Mouse (Mus musculus) neural tube, embryonic 11.5 days (tissue): Measurements from ENCODE around the gene Dph5. TPM values are rescaled to one million over a fixed set of nuclear protein-coding genes. Genes with fewer than 3 reads are reported as not detected.
"Not testable (repeated sequence)": the region's sequence is repeated elsewhere in the genome, so short reads cannot be mapped to it uniquely, and the experiment has no call there.

ENCODE experiments used
- ATAC-seq: fragments of 200-750 bp; cut with Nextera tagmentation; 2 replicates; pipeline ENCODE4 v1.8.0; 2017; ENCODE audit warnings: moderate number of reproducible peaks, mild to moderate bottlenecking, moderate TSS enrichment, moderate library complexity; ENCODE audit not compliant: insufficient read depth, low FRiP score, low TSS enrichment
- DNase-seq: peaks from one replicate; pipeline ENCODE4 v3.0.0-alpha.2; 2015; ENCODE audit warnings: low spot score
- H3K27ac ChIP-seq: fragments of 300-500 bp; sonication (generic); 2 replicates; pipeline ENCODE4 v1.5.1; 2014; ENCODE audit warnings: low read depth, mild to moderate bottlenecking, low read length
- H3K27me3 ChIP-seq: fragments of 300-500 bp; sonication (generic); 2 replicates; pipeline ENCODE4 v1.6.1; 2014; ENCODE audit warnings: mild to moderate bottlenecking, low read length, mixed read lengths; ENCODE audit not compliant: control insufficient read depth, insufficient read depth
- H3K36me3 ChIP-seq: fragments of 300-500 bp; sonication (generic); 2 replicates; pipeline ENCODE4 v1.6.1; 2014; ENCODE audit warnings: mild to moderate bottlenecking, low read length, moderate library complexity, mixed read lengths; ENCODE audit not compliant: control insufficient read depth, insufficient read depth
- H3K4me1 ChIP-seq: fragments of 300-500 bp; sonication (generic); 2 replicates; pipeline ENCODE4 v1.6.1; 2014; ENCODE audit warnings: low read length, mixed read lengths; ENCODE audit not compliant: control insufficient read depth, insufficient read depth
- H3K4me2 ChIP-seq: fragments of 300-500 bp; sonication (generic); 2 replicates; pipeline ENCODE4 v1.6.1; 2014; ENCODE audit warnings: low read depth, mild to moderate bottlenecking, moderate library complexity
- H3K4me3 ChIP-seq: fragments of 300-500 bp; sonication (generic); 2 replicates; pipeline ENCODE4 v1.5.1; 2014; ENCODE audit warnings: low read depth, low read length
- H3K9ac ChIP-seq: fragments of 300-500 bp; sonication (generic); 2 replicates; pipeline ENCODE4 v1.6.1; 2014; ENCODE audit warnings: mild to moderate bottlenecking, low read length
- H3K9me3 ChIP-seq: fragments of 300-500 bp; sonication (generic); 2 replicates; pipeline ENCODE4 v1.6.1; 2016; ENCODE audit warnings: low read length; ENCODE audit not compliant: control insufficient read depth
- WGBS: fragments of 180-500 bp; shearing (Covaris S2); extraction: QIAGEN DNeasy Blood & Tissue Kit; methylation state at CpG from one replicate; pipeline ENCODE4 v1.1.7; 2014; 5-methylcytosine and 5-hydroxymethylcytosine counted together
- polyA plus RNA-seq: library from polyadenylated mRNA; unstranded; fragments of >200 nt; fragmentation: Nextera tagmentation; extraction: Ambion mirVana; gene quantifications from 2 replicates; pipeline ENCODE4 v1.2.1, GENCODE M21; 2014

Gene Dph5
- polyA plus RNA-seq, 1 experiment from 2014 or later: 31.1 TPM

GRCm38 (mm10) chr3:115905067-115905466 is 17.4 kb downstream of the Dph5 start:
- peak; percentile 81 for ATAC-seq

DNA sequence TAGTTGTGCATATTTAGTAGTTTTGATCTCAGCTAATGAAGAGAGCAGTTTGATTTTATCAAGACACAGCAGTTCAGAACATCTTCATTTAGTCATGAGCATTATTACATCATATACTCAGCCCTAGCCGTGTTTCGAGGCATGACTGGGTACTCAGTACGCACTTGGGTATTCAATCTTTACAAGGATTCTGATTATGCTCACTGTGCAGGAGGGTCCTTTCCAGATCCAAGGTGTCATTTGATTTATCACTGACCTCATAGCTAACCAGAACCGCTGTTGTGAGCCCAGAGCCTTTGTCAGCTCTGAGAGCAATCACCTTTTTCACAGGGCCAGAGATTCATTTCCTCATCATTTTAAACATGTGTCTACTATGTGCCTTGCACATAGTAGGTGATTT is 17.9 kb downstream of the Dph5 start:
- no peak overlapping the region for H3K27ac ChIP-seq

More at GRCm38 (mm10) chr3:115905067-115905466, 17.4 kb downstream of the Dph5 start:
- Histone ChIP-seq H3K4me2 (no peak overlapping the region), H3K36me3 (no peaks in the 10 kb centered on the region), H3K4me1 (no peaks in the 10 kb centered on the region), H3K9me3 (no peaks in the 10 kb centered on the region), H3K27ac (no peak overlapping the region), H3K9ac (no peak overlapping the region), H3K27me3 (no peaks in the 10 kb centered on the region), H3K4me3 (no peak overlapping the region)
- DNase-seq: no peak
- WGBS: 85% methylated on average over 3 of the region's 3 CpGs

GRCm38 (mm10) chr3:115907406-115907805 is 19.8 kb downstream of the Dph5 start:
- H3K9me3 ChIP-seq, H3K27ac ChIP-seq, H3K27me3 ChIP-seq, H3K4me3 ChIP-seq, DNase-seq, ATAC-seq, H3K4me2 ChIP-seq, H3K36me3 ChIP-seq, H3K4me1 ChIP-seq, H3K9ac ChIP-seq: not testable (repeated sequence)
- WGBS: 98% methylated on average over 9 of the region's 11 CpGs

More for the DNA sequence above, 17.9 kb downstream of the Dph5 start:
- H3K4me3 ChIP-seq: no peak overlapping the region
- H3K36me3 ChIP-seq: no peaks in the 10 kb centered on the region
- DNase-seq: no peak
- H3K4me1 ChIP-seq: no peaks in the 10 kb centered on the region
- no peak overlapping the region for H3K4me2 ChIP-seq
- WGBS: 91% methylated on average over 4 of the region's 4 CpGs
- H3K9me3 ChIP-seq: no peaks in the 10 kb centered on the region
- no peaks in the 10 kb centered on the region for H3K27me3 ChIP-seq
- no peak for ATAC-seq
- no peak overlapping the region for H3K9ac ChIP-seq

GRCm38 (mm10) chr3:115924401-115925190 is 37.0 kb downstream of the Dph5 start:
- no peak overlapping the region for H3K4me3 ChIP-seq
- no peaks in the 10 kb centered on the region for H3K36me3 ChIP-seq
- no peak for ATAC-seq
- DNase-seq: no peak
- H3K9ac ChIP-seq: no peak overlapping the region
- 91% methylated on average over 4 of the region's 4 CpGs for WGBS
- H3K27me3 ChIP-seq: no peaks in the 10 kb centered on the region
- H3K4me2 ChIP-seq: no peak overlapping the region
- H3K9me3 ChIP-seq: no peaks in the 10 kb centered on the region
- H3K27ac ChIP-seq: no peak overlapping the region
- H3K4me1 ChIP-seq: no peaks in the 10 kb centered on the region

GRCm38 (mm10) chr3:115926531-115926930 is 38.9 kb downstream of the Dph5 start:
- Histone ChIP-seq H3K36me3 (no peaks in the 10 kb centered on the region), H3K4me3 (no peak overlapping the region), H3K4me1 (no peaks in the 10 kb centered on the region), H3K27me3 (no peaks in the 10 kb centered on the region), H3K9ac (no peak overlapping the region), H3K9me3 (no peaks in the 10 kb centered on the region), H3K4me2 (no peak overlapping the region), H3K27ac (no peak overlapping the region)
- ATAC-seq: no peak
- DNase-seq: no peak
- WGBS: 94% methylated on average over 8 of the region's 8 CpGs

DNA sequence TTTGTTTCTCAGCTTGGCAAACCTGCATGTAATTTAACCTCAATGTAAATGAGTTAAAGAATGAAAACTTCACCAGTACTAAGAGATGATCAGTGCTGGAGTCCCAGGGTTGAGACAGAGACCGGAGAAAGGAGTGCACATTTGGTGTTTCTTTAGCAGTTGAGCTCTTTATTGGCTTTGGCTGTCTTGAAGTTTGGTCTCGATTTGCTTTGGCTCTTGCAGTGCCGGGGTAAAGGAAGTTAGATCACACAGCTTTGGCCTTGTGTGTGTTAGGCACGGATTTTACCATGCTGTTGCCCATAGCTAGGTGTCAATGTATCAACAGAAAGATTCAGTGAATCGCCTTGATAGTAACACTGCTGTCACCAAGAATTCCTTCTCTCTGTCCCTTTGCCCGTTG is 44.1 kb downstream of the Dph5 start:
- Histone ChIP-seq H3K27me3 (no peaks in the 10 kb centered on the region), H3K9me3 (no peaks in the 10 kb centered on the region), H3K9ac (no peak overlapping the region), H3K36me3 (no peaks in the 10 kb centered on the region), H3K27ac (no peak overlapping the region), H3K4me2 (no peak overlapping the region), H3K4me3 (no peak overlapping the region), H3K4me1 (no peaks in the 10 kb centered on the region)
- DNase-seq: no peak
- no peak for ATAC-seq
- WGBS: 88% methylated on average over 6 of the region's 6 CpGs

DNA sequence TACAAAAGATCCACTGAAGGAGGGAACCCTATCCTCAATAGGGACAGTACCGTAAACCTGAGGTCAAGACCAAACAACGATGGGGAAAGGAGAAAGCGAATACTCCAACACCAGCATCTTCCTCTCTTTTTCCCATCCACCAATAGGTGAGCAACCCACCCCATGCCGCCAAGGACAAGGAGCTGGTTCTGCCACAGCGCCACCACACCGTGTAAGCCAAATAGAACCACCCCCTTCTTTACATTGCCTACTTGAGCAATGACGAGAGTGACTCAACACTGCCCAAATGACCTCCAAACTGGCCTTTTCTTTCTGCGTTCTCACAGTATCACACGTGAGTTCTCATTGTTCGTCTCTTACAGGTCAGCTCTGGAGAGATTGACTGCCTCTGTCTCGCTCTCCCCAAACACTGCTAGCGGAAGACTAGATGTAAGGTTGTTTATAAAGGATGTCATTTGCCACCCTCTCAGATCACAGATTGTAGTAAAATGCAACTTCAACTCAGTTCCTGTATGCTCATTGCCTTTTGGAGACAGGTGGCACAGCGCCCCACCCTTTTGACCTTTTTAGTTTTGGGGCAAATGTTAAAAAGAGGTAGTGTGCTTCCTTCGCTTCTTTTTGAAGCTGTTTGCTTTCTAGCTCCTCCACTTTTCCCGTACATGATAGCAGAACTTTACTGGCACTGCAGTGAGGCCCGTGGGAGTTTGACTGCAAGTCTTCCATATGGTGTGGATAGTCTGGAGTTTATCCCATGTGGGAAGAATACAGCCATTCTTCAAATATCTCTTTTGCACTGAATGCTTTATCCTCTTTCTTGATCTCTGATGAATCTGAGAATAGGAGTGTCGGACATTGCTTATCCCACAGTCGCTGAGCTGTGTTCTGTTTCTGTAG is 45.9 kb downstream of the Dph5 start:
- H3K9ac ChIP-seq: no peak overlapping the region
- ATAC-seq (no peak), DNase-seq (no peak)
- 91% methylated on average over 18 of the region's 18 CpGs for WGBS
- H3K27ac ChIP-seq: no peak overlapping the region
- no peaks in the 10 kb centered on the region for H3K9me3 ChIP-seq
- H3K4me3 ChIP-seq: no peak overlapping the region
- H3K4me2 ChIP-seq: no peak overlapping the region
- H3K36me3 ChIP-seq: no peaks in the 10 kb centered on the region
- H3K4me1 ChIP-seq: no peaks in the 10 kb centered on the region
- no peaks in the 10 kb centered on the region for H3K27me3 ChIP-seq

GRCm38 (mm10) chr3:115936734-115937599 is 49.3 kb downstream of the Dph5 start:
- H3K4me1 ChIP-seq: no peaks in the 10 kb centered on the region
- H3K4me2 ChIP-seq: no peak overlapping the region
- H3K27ac ChIP-seq: no peak overlapping the region
- H3K9me3 ChIP-seq: no peaks in the 10 kb centered on the region
- ATAC-seq (no peak; the same call in 1 of the 2 replicates), DNase-seq (no peak)
- no peak overlapping the region for H3K9ac ChIP-seq
- no peaks in the 10 kb centered on the region for H3K36me3 ChIP-seq
- no peak overlapping the region for H3K4me3 ChIP-seq
- no peaks in the 10 kb centered on the region for H3K27me3 ChIP-seq
- WGBS: 63% methylated on average over 4 of the region's 4 CpGs
